Mouse (Mus musculus): ENCODE data around the gene App. TPM values are rescaled to one million over a fixed set of nuclear protein-coding genes. Genes with fewer than 3 reads are reported as not detected.

App gene
- polyA plus RNA-seq, 2 experiments = 11.9 to 16.9 TPM

DNA sequence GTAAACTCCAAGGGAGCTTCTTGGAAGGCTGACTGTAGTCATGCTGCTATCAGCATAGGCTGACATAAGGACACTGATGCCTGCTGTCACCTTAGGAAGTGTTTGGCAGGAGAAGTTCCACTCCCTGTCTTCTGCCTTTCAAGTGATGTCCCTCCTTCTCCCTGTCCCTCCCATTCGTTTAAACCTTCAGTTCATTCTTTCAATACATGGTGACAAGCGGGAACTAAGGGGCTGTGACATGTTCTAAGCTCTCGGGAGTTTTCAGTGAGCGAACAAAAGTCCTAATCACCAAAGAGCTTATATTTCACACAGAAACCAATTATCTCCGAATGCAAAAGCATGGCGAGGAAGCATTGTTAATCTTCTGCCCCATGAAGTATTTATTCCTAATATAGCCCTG is 77.2 kb downstream of the App start:
- TF ChIP-seq EP300 (IDR thresholded peaks at IDR 0.05; ENCODE audit: low read depth) = no peak
- TF ChIP-seq CTCF (IDR thresholded peaks at IDR 0.05; ENCODE audit: low read depth) = no peak
- Histone ChIP-seq H3K4me1 (replicated peaks; ENCODE audit: control insufficient read depth in 2 of 2, insufficient read depth in 2 of 2, low read length in 1 of 2) (no peaks in the 10 kb centered on the region), H3K4me2 (ENCODE audit: low read depth) (no peak overlapping the region), H3K4me3 (ENCODE audit: insufficient read depth in 1 of 2, low read depth in 2 of 2, low read length in 2 of 2) (no peak overlapping the region), H3K9me3 (ENCODE audit: control insufficient read depth, low read length) (no peaks in the 10 kb centered on the region), H3K36me3 (replicated peaks; ENCODE audit: control insufficient read depth, insufficient read depth, low read depth) (no peaks in the 10 kb centered on the region), H3K27ac (no peak overlapping the region), H3K9ac (replicated peaks) (no peak overlapping the region), H3K27me3 (ENCODE audit: control insufficient read depth, insufficient read depth, low read length) (no peaks in the 10 kb centered on the region)
- WGBS (ENCODE audit: insufficient replicate concordance) = 68% methylated on average over 6 of the region's 6 CpGs
- DNase-seq (ENCODE audit: low read depth in 3 of 3, low spot score in 3 of 3) (no peak), ATAC-seq (ENCODE audit: insufficient read depth) (no peak)

DNA sequence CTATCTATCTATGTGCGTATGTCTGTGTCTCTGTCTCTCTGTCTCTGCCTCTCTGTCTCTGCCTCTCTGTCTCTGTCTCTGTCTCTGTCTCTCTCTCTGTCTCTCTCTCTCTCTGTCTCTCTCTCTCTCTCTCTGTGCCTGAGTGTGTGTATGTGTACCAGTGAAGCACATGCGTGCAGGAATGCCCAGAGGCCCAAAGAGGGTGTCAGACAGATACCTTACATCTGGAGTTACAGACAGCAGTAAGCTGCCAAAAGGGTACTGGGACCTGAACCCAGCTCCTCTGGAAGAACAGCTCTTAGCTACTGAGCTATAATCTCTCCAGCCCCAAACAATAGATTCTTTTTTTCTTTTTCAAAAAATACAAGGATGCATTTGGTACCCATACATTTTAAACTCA is 77.6 kb downstream of the App start:
- TF ChIP-seq EP300 (IDR thresholded peaks at IDR 0.05; ENCODE audit: low read depth) (no peak), CTCF (IDR thresholded peaks at IDR 0.05; ENCODE audit: low read depth) (no peak)
- no peak for ATAC-seq (ENCODE audit: insufficient read depth)
- Histone ChIP-seq H3K4me3 (ENCODE audit: insufficient read depth in 1 of 2, low read depth in 2 of 2, low read length in 2 of 2) (no peak overlapping the region), H3K36me3 (replicated peaks; ENCODE audit: control insufficient read depth, insufficient read depth, low read depth) (no peaks in the 10 kb centered on the region), H3K4me1 (replicated peaks; ENCODE audit: control insufficient read depth in 2 of 2, insufficient read depth in 2 of 2, low read length in 1 of 2) (no peaks in the 10 kb centered on the region), H3K27ac (no peak overlapping the region), H3K9me3 (ENCODE audit: control insufficient read depth, low read length) (no peaks in the 10 kb centered on the region), H3K27me3 (ENCODE audit: control insufficient read depth, insufficient read depth, low read length) (no peaks in the 10 kb centered on the region), H3K4me2 (ENCODE audit: low read depth) (no peak overlapping the region), H3K9ac (replicated peaks) (no peak overlapping the region)
- no peak for DNase-seq (ENCODE audit: low read depth in 3 of 3, low spot score in 3 of 3)
- WGBS (ENCODE audit: insufficient replicate concordance) = 64% methylated on average over 2 of the region's 2 CpGs

DNA sequence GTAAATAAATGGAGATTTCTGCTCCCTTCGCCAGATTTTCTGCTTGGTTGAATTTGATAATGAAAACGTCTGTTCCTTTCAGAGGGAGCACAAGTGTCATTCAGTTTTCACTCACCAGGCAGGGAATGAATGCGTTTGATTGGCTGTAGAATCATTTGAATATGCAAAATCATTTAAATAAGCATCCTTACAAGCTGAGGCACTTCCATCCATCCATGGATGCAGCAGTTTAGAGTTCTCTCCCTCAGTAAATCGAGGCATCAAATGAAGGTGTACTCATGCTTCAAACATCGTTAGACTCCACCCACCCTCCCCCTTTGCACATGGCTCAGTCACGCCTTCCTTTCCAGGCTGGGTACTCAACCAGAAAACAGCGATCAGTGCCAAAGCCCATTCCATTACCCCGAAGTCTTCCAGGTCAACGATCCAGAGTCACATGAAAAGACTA is 80.9 kb downstream of the App start:
- 60% methylated on average over 9 of the region's 9 CpGs for whole genome bisulfite sequencing (ENCODE audit: insufficient replicate concordance)
- ATAC-seq (ENCODE audit: insufficient read depth) (no peak), DNase-seq (ENCODE audit: low read depth in 3 of 3, low spot score in 3 of 3) (no peak)
- no peak for TF ChIP-seq EP300 (IDR thresholded peaks at IDR 0.05; ENCODE audit: low read depth)
- TF ChIP-seq CTCF (IDR thresholded peaks at IDR 0.05; ENCODE audit: low read depth) = no peak
- no peak overlapping the region for H3K4me2 ChIP-seq (ENCODE audit: low read depth)
- no peaks in the 10 kb centered on the region for H3K4me1 ChIP-seq (replicated peaks; ENCODE audit: control insufficient read depth in 2 of 2, insufficient read depth in 2 of 2, low read length in 1 of 2)
- H3K4me3 ChIP-seq (ENCODE audit: insufficient read depth in 1 of 2, low read depth in 2 of 2, low read length in 2 of 2) = no peak overlapping the region
- no peak overlapping the region for H3K9ac ChIP-seq (replicated peaks)
- H3K36me3 ChIP-seq (replicated peaks; ENCODE audit: control insufficient read depth, insufficient read depth, low read depth) = no peaks in the 10 kb centered on the region
- H3K27ac ChIP-seq = no peak overlapping the region
- no peaks in the 10 kb centered on the region for H3K9me3 ChIP-seq (ENCODE audit: control insufficient read depth, low read length)
- H3K27me3 ChIP-seq (ENCODE audit: control insufficient read depth, insufficient read depth, low read length) = no peaks in the 10 kb centered on the region

DNA sequence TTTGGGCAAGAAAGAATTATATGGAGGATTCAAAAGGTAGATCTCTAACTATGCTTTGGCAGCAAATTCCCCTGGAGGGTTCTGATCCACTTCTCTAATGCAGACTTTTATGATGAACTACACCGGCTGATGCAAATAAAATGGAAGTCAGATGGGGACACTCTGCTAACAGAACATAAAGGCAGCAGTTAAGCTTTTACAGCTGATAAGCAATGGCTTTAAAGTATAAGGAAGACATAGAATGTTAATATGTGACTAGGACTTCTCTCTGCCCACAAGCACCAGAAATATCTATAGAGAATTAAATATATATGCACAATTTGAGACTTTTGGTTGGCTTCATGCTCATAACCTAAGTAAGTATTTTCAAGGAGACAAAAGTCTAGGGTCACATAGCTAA is 81.4 kb downstream of the App start:
- H3K4me1 ChIP-seq (replicated peaks; ENCODE audit: control insufficient read depth in 2 of 2, insufficient read depth in 2 of 2, low read length in 1 of 2) = no peaks in the 10 kb centered on the region
- ATAC-seq (ENCODE audit: insufficient read depth) (no peak), DNase-seq (ENCODE audit: low read depth in 3 of 3, low spot score in 3 of 3) (no peak)
- no peak for TF ChIP-seq CTCF (IDR thresholded peaks at IDR 0.05; ENCODE audit: low read depth)
- no peak for TF ChIP-seq EP300 (IDR thresholded peaks at IDR 0.05; ENCODE audit: low read depth)
- no peak overlapping the region for H3K4me2 ChIP-seq (ENCODE audit: low read depth)
- H3K27ac ChIP-seq = no peak overlapping the region
- no peak overlapping the region for H3K9ac ChIP-seq (replicated peaks)
- H3K36me3 ChIP-seq (replicated peaks; ENCODE audit: control insufficient read depth, insufficient read depth, low read depth) = no peaks in the 10 kb centered on the region
- 54% methylated on average over 1 of the region's 1 CpGs for WGBS (ENCODE audit: insufficient replicate concordance)
- no peaks in the 10 kb centered on the region for H3K9me3 ChIP-seq (ENCODE audit: control insufficient read depth, low read length)
- H3K27me3 ChIP-seq (ENCODE audit: control insufficient read depth, insufficient read depth, low read length) = no peaks in the 10 kb centered on the region
- no peak overlapping the region for H3K4me3 ChIP-seq (ENCODE audit: insufficient read depth in 1 of 2, low read depth in 2 of 2, low read length in 2 of 2)

DNA sequence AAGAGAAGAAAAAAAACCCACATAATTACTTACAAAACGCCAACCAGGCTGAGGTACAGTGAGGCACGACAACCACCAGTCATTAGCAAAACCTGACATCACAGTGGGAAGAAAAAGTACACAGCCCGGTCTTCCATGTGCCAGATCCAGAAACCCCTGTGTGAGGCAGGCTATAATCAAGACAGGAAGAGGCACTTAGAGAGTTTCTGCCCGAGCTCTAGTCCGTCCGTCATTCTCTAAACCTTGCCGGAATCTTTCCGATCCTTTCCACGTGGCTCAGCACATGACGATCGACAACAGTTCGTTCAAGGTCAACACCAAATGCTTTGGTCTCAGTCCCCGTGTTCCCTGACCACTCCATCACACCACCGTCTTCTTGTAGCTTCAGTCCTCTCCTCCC is 82.6 kb downstream of the App start:
- DNase-seq (ENCODE audit: low read depth in 3 of 3, low spot score in 3 of 3) (no peak), ATAC-seq (ENCODE audit: insufficient read depth) (no peak)
- Histone ChIP-seq H3K27ac (no peak overlapping the region), H3K4me3 (ENCODE audit: insufficient read depth in 1 of 2, low read depth in 2 of 2, low read length in 2 of 2) (no peak overlapping the region), H3K9ac (replicated peaks) (no peak overlapping the region), H3K9me3 (ENCODE audit: control insufficient read depth, low read length) (no peaks in the 10 kb centered on the region), H3K27me3 (ENCODE audit: control insufficient read depth, insufficient read depth, low read length) (no peaks in the 10 kb centered on the region), H3K36me3 (replicated peaks; ENCODE audit: control insufficient read depth, insufficient read depth, low read depth) (no peaks in the 10 kb centered on the region), H3K4me2 (ENCODE audit: low read depth) (no peak overlapping the region), H3K4me1 (replicated peaks; ENCODE audit: control insufficient read depth in 2 of 2, insufficient read depth in 2 of 2, low read length in 1 of 2) (no peaks in the 10 kb centered on the region)
- no peak for TF ChIP-seq CTCF (IDR thresholded peaks at IDR 0.05; ENCODE audit: low read depth)
- no peak for TF ChIP-seq EP300 (IDR thresholded peaks at IDR 0.05; ENCODE audit: low read depth)
- WGBS (ENCODE audit: insufficient replicate concordance) = 75% methylated on average over 14 of the region's 14 CpGs
